Mouse (Mus musculus) 3T3-L1 (cell line): ENCODE results near the gene Mcts2.

Experiments
- DNase-seq: peaks from one replicate; pipeline ENCODE4 v3.0.0-alpha.2; 2015; ENCODE audit warnings: low read depth, low spot score

The Mcts2 gene

DNA sequence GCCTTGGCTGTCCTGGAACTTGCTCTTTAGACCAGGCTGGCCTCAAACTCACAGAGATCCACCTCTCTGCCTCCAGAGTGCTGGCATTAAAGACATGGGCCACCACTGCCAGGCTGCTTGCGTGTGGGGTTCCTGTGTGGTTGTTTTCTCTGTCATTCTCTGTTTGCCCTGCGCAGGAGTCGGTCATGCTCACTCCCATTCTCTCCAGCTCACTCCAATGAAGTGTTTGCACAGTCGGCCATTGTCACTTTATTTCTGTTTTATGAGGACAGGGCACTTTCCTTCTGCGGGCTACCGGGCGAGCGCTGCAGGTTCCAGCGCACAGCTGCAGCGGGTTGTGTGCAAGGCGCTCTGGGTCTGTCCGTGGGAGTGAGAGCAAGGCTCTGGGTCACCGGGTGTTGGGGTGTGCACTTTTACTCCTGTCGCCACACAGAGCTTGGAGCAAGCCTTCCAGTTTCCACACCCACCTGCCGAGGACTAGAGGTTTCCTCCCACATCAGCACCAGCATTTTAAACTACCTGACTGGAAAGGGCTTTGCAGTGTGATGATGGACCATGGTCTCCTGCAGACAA lies 38.4 kb downstream of the Mcts2 start:
- DNase-seq: no peak

GRCm38 (mm10) chr2:152726213-152726612 lies 39.4 kb downstream of the Mcts2 start:
- DNase-seq: no peak

- peak; percentile 75 for DNase-seq
These were observed 40.0 kb downstream of the Mcts2 start for GRCm38 (mm10) chr2:152726751-152727335.

- DNase-seq: peak; percentile 52
These were observed 41.1 kb downstream of the Mcts2 start for GRCm38 (mm10) chr2:152727795-152728510.

DNA sequence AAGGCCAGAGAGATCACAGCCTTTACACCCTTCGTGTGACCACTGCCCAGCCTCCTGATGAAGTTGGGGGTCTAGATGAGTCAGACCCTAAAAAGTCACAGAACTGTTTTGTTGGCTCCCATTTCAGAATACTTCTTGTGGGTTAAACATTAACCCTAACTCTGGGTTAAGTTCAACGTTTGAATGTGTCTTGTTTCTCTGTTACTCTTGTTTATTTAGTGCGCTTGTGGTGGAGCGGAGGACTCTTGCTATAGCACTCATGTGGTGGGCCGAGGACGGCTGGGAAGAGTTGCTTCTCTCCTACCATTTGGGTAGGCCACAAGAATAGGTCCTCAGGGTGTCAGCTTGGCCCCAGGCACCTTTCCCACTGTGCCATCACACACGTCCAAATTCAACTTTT lies 41.8 kb downstream of the Mcts2 start:
- peak; percentile 24 for DNase-seq

DNA sequence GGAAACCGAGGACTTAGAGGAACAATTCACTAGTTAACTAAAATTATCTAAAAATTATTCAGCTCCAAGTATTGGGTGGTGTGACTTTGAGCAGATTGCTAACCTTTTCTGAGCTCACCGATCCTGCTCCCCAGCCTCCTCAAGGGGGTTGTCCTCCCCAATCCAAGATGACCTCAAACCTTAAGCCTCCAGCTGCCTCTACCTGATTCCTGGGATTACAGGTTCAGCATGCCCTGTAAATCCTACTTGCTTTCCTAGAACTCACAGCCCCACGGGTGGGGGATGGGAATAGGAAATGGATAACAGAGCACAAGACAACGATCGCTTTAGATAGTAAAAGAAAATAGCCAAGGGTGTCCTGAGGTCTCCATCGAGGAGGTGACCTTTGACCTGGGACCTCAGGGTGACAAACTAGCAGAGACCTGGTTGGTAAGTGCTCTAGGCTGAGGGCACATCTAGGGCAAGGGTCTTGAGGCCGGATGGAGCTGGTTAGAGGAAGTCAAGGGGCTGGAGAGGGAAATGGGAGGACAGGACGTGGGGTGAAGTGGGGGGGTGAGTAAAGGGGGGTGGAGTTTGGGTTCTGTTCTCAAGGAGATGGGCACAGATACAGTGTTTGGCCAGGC lies 42.3 kb downstream of the Mcts2 start:
- no peak for DNase-seq

DNA sequence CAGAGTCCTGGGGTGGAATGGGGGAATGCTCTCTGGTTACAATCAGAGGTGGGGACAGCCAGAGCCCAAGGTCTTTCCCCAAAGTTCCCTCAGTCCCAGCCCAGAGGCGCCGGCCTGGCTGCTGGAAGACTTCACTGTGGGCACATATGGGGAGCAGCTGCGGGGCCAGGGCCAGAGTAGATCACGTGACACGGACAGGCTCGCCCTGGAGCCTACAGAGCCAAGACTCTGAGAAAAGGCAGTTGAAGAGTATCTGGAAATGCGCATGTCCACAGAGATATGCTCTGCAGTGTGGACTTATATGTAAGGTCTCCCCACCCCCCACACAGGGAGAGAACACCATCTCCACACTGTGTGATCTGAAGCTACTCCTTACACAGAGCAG lies 42.8 kb downstream of the Mcts2 start:
- DNase-seq: peak; percentile 96

DNA sequence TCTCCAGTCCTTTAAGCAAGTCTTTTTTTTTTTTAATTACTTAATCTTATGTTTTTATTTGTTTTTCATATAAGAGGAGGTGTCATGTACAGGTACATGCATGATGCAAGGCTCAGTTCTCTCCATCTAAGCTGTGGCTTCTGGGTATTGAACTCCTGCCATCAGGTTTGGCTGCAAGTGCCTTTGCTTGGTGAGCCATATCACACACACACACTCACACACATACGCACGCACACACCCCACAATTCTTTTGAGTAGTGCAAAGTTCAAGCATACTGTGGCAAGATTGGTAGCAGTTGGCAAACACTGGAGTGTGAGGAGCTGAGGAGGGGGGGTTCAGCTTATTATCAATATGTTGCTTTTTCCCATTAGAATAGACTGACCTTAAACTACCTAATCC lies 46.4 kb downstream of the Mcts2 start:
- no peak for DNase-seq

DNA sequence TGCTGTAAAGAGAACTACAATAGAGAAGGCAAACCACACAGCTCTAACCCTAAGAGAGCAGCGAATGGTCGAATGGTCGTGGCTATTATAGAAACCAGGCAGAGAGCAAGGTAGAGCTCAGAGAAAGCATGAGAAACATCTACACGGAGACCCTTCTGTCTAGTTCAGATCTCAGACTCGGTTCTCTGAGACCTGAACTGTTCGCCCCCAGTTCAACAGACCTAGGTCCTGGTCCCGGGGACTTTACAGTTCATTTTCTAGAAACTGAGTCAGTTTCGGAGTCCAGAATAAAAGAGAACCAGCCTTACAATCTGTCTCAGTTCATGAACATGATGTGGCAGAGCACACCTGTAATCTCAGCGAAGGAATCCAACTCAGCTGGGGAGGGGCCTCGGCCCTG lies 47.7 kb downstream of the Mcts2 start:
- no peak for DNase-seq

DNA sequence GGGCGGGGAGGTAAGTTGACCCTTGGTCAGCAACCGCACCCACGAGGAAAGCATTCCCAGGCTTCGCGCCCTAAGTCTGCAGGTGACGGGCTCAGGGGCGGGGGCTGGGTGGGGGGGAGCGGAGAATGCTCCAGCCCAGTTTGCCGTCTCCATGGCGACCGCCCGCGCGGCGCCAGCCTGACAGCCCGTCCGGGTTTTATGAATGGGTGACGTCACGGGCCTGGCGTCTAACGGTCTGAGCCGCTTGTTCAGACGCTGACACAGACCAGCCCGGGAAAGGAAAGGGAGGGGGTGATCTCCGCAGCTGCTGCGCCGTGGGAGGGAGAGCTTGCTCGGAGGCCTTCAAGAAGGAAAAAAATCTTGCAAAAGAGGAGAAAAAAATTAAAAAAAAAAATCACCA lies 48.1 kb downstream of the Mcts2 start:
- peak; percentile 98 for DNase-seq

DNA sequence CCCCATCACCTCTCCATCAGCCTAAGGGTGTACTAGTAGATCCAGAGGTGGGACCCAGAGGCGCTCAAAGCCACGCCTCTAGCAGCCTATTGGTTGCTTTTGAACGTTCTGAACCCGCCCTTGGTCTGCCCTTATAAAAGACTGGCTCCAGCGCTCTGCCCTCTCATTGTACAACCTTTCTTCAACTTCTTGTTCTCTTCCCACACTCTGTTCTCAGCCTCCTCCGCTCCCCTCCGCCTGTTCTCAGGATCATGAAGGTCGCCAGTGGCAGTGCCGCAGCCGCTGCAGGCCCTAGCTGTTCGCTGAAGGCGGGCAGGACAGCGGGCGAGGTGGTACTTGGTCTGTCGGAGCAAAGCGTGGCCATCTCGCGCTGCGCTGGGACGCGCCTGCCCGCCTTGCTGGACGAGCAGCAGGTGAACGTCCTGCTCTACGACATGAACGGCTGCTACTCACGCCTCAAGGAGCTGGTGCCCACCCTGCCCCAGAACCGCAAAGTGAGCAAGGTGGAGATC lies 49.3 kb downstream of the Mcts2 start, which contains the start of gene Id1:
Gene Id1, plus strand, starts transcription at position 162 of the 512 bp plus-strand sequence.
- DNase-seq: peak; percentile 99

DNA sequence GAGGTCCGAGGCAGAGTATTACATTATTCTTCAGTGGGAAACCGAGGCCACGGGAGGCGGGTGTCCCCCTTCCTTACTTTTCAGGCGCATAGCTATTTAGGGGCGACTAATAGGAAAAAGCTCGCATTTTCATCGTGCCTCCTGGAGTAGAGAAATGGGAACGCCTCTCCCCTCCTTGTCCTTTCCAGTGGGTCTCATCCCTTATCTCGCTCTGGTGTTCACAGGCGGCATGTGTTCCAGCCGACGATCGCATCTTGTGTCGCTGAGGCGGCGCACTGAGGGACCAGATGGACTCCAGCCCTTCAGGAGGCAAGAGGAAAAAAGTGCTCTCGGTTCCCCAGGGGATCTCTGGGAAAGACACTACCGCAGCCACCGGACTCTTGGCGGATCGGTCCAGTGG lies 49.9 kb downstream of the Mcts2 start:
- DNase-seq: peak; percentile 58
